Mouse (Mus musculus) liver, postnatal 0 days (tissue): ENCODE measurements around the gene Agfg1.

Experiments
- CTCF ChIP-seq: sonication (generic); IDR thresholded peaks from 2 replicates; pipeline ENCODE4 v1.5.1; 2016; ENCODE audit warnings: antibody characterized with exemption, low read depth
- EP300 ChIP-seq: IDR thresholded peaks from 2 replicates; pipeline ENCODE4 v1.6.1; 2016; ENCODE audit warnings: antibody characterized with exemption, low read depth, mild to moderate bottlenecking

GRCm38 (mm10) chr1:82792238-82792637 is 47.0 kb upstream of the Agfg1 start:
- no peak for TF ChIP-seq EP300
- TF ChIP-seq CTCF, result no peak
